Mouse (Mus musculus) gastrocnemius, postnatal 36 days (tissue): ENCODE measurements around the gene Rasgrp1. TPM values are rescaled to one million over a fixed set of nuclear protein-coding genes. Genes with fewer than 3 reads are reported as not detected.

Experiments used
- DNase-seq, 2 experiments: peaks; one replicate each; pipeline ENCODE4 v3.0.0; 2022
- intact Hi-C: fragments of 180-260 bp; cut with DNase I; formaldehyde crosslinking; loops from one replicate; pipeline ENCODE4 v1.15.1; 2025
- total RNA-seq, 2 experiments: library from RNA; stranded (reverse); gene quantifications; 2 replicates each; pipeline ENCODE4 v1.2.3; 2021

Rasgrp1 gene
- total RNA-seq, 2 experiments from 2014 or later, result 1.2 TPM; not detected in 1

GRCm38 (mm10) chr2:117262184-117262583 is 80.6 kb downstream of the Rasgrp1 start:
- no peak for DNase-seq
- intact Hi-C loops, result loop anchor here (5.0 kb wide), 1 partner anchor 180 kb away; no protein-coding TSS in a partner anchor

GRCm38 (mm10) chr2:117257617-117258016 is 85.2 kb downstream of the Rasgrp1 start:
- intact Hi-C loops, result no loop called here
- no peak for DNase-seq

GRCm38 (mm10) chr2:117255415-117255814 is 87.4 kb downstream of the Rasgrp1 start:
- DNase-seq, result no peak
- intact Hi-C loops, result no loop called here

GRCm38 (mm10) chr2:117250001-117250510 is 92.7 kb downstream of the Rasgrp1 start:
- DNase-seq, result no peak
- intact Hi-C loops, result no loop called here

GRCm38 (mm10) chr2:117249255-117250000 is 93.4 kb downstream of the Rasgrp1 start, which contains the start of gene Fam98b:
Gene Fam98b, plus strand, starts transcription at chr2:117249739.
- peak; percentile 81 to 93 for DNase-seq
- intact Hi-C loops, result no loop called here

- no peak for DNase-seq
- intact Hi-C loops, result no loop called here
These were observed 100.8 kb downstream of the Rasgrp1 start for GRCm38 (mm10) chr2:117241953-117242352.

- DNase-seq, result peak; percentile 79
- intact Hi-C loops, result loop anchor here (5.0 kb wide), 1 partner anchor 49 kb away; no protein-coding TSS in a partner anchor
These were observed 111.5 kb downstream of the Rasgrp1 start for GRCm38 (mm10) chr2:117231257-117231656.

- no peak for DNase-seq
- intact Hi-C loops, result loop anchor here (5.0 kb wide), 1 partner anchor 48 kb away; no protein-coding TSS in a partner anchor
These were observed 112.5 kb downstream of the Rasgrp1 start for GRCm38 (mm10) chr2:117230261-117230660.

Other genes with a start within 250 kb of the Rasgrp1 start
- 1 to 10 TPM; 6.5 to 6.8 TPM for gene Spred1, start 221.6 kb downstream of the Rasgrp1 start, total RNA-seq
- gene Fam98b, start 93.3 kb downstream of the Rasgrp1 start, total RNA-seq, result 10 to 100 TPM; 16.1 to 18.4 TPM